Comparison of ENCODE assay signal across 8 mouse cellular contexts in genomic region chr3:26153036-26153741, GRCm38 (mm10).
DNase-seq lines count a peak whose midpoint lies in the region; ATAC-seq lines count a peak whose summit lies in the region.

No protein-coding gene starts in this region.

- H3K4me2 ChIP-seq in midbrain, embryonic 13.5 days (replicated peaks): peak overlapping the region; percentile 72

- peak overlapping the region; percentile 64 for H3K4me3 ChIP-seq in midbrain, embryonic 13.5 days (replicated peaks)

- H3K27ac ChIP-seq in midbrain, embryonic 13.5 days: peak overlapping the region; percentile 75

- under 1% methylated on average over 31 of the region's 31 CpGs for WGBS in midbrain, embryonic 13.5 days

- ATAC-seq in midbrain, embryonic 13.5 days: peak; percentile 77

- no peaks in the 10 kb centered on the region for H3K36me3 ChIP-seq in midbrain, embryonic 13.5 days

- H3K9me3 ChIP-seq in midbrain, embryonic 13.5 days: no peaks in the 10 kb centered on the region

- peak overlapping the region; percentile 71 for H3K9ac ChIP-seq in midbrain, embryonic 13.5 days (replicated peaks)

- peak; percentile 32 for DNase-seq in layer of hippocampus, adult 11-12 months (ENCODE audit: low spot score)
- no peak for DNase-seq in layer of hippocampus, adult 9-11 months
- DNase-seq in cerebellum, adult 8-10 months: peak; percentile 51
- peak; percentile 30 for DNase-seq in forelimb bud, embryonic 11.5 days (ENCODE audit: low read depth, low spot score)
- peak; percentile 12 for DNase-seq in kidney, postnatal 10 days
- DNase-seq in testis, postnatal 14 days (ENCODE audit: low spot score): peak; percentile 8
- DNase-seq in MN1 (ENCODE audit: low spot score): no peak

- peaks cover 22% of the 10 kb centered on the region for H3K4me1 ChIP-seq in midbrain, embryonic 13.5 days (replicated peaks)

- 0 out of 2 replicates have a peak, but pooled peaks cover 2% of the 10 kb centered on the region for H3K27me3 ChIP-seq in midbrain, embryonic 13.5 days

Comparison
In these comparisons a context has a peak if more than half of its experiments do, and no peak if none do; other contexts are left out.
1. DNase-seq: peak in layer of hippocampus, adult 11-12 months (single experiment), cerebellum, adult 8-10 months (single experiment), forelimb bud, embryonic 11.5 days (single experiment), kidney, postnatal 10 days (single experiment) and testis, postnatal 14 days (single experiment); none in layer of hippocampus, adult 9-11 months (single experiment) and MN1 (single experiment).